Mouse (Mus musculus) heart, adult 2 months (tissue): ENCODE measurements around the gene Golph3. TPM values are rescaled to one million over a fixed set of nuclear protein-coding genes. Genes with fewer than 3 reads are reported as not detected.

Source experiments
- DNase-seq, 2 experiments: peaks; one replicate each; pipeline ENCODE4 v3.0.0; 2021
- H3K27ac ChIP-seq: fragments of 200-600 bp; 2 replicates; pipeline ENCODE4 v1.8.1; 2022
- H3K27me3 ChIP-seq: fragments of 200-500 bp; 2 replicates; pipeline ENCODE4 v1.6.1; 2012; ENCODE audit warnings: mild to moderate bottlenecking, low read length, inconsistent platforms, mixed read lengths; ENCODE audit not compliant: control insufficient read depth, insufficient read depth
- H3K36me3 ChIP-seq: fragments of 200-500 bp; 2 replicates; pipeline ENCODE4 v1.6.1; 2012; ENCODE audit warnings: low read length, inconsistent platforms; ENCODE audit not compliant: control insufficient read depth, insufficient read depth
- H3K4me1 ChIP-seq: fragments of 200-500 bp; 2 replicates; pipeline ENCODE4 v1.6.1; 2011; ENCODE audit warnings: low read length; ENCODE audit not compliant: control insufficient read depth, insufficient read depth
- H3K4me3 ChIP-seq: fragments of 200-600 bp; 2 replicates; pipeline ENCODE4 v1.8.1; 2022
- H3K79me2 ChIP-seq: fragments of 200-500 bp; replicated peaks from 2 replicates; pipeline ENCODE4 v1.6.1; 2012; ENCODE audit warnings: mild to moderate bottlenecking, inconsistent platforms, low read length, moderate library complexity, mixed read lengths; ENCODE audit not compliant: control insufficient read depth, insufficient read depth
- H3K9ac ChIP-seq: fragments of 200-500 bp; 2 replicates; pipeline ENCODE4 v1.6.1; 2012; ENCODE audit warnings: low read depth, mild to moderate bottlenecking, control low read depth, inconsistent platforms, low read length, mixed read lengths
- CTCF ChIP-seq: fragments of 200-600 bp; IDR thresholded peaks from 2 replicates; pipeline ENCODE4 v1.8.1; 2022; ENCODE audit warnings: antibody characterized with exemption, mild to moderate bottlenecking, moderate library complexity
- EP300 ChIP-seq: fragments of 200-500 bp; IDR thresholded peaks from 2 replicates; pipeline ENCODE4 v1.6.1; 2011; ENCODE audit warnings: low read depth, low read length, control low read depth; ENCODE audit not compliant: insufficient read depth
- POLR2A ChIP-seq: fragments of 200-500 bp; IDR thresholded peaks from 2 replicates; pipeline ENCODE4 v1.6.1; 2011; ENCODE audit warnings: mild to moderate bottlenecking, low read depth, low read length, control low read depth; ENCODE audit not compliant: insufficient read depth
- WGBS: fragments of 180-500 bp; shearing (Covaris S2); methylation state at CpG from one replicate; pipeline ENCODE4 v1.1.7; 2018; 5-methylcytosine and 5-hydroxymethylcytosine counted together
- intact Hi-C: fragments of 180-260 bp; cut with DNase I; formaldehyde crosslinking; loops from one replicate; pipeline ENCODE4 v1.15.1; 2025
- polyA plus RNA-seq: library from polyadenylated mRNA; depleted of rRNA; stranded (reverse); fragments of >200 nt; gene quantifications from 2 replicates; pipeline ENCODE4 v1.2.3, GENCODE M21; 2012; rRNA removed
- total RNA-seq, 2 experiments: library from RNA; stranded (reverse); gene quantifications; 2 replicates each; pipeline ENCODE4 v1.2.3; 2021

Gene Golph3
- total and polyA plus RNA-seq, 3 experiments, result 48.5 to 88.3 (median 84.4) TPM

GRCm38 (mm10) chr15:12388726-12389489, 67.7 kb downstream of the Golph3 start:
- 90% methylated on average over 15 of the region's 15 CpGs for WGBS
- no peak overlapping the region for H3K9ac ChIP-seq
- H3K79me2 ChIP-seq, result no peaks in the 10 kb centered on the region
- H3K27ac ChIP-seq, result no peak overlapping the region
- H3K4me3 ChIP-seq, result no peak overlapping the region
- no peak for TF ChIP-seq CTCF
- no peak for TF ChIP-seq EP300
- no peak for TF ChIP-seq POLR2A
- no peaks in the 10 kb centered on the region for H3K4me1 ChIP-seq
- DNase-seq, result no peak
- H3K27me3 ChIP-seq, result no peaks in the 10 kb centered on the region
- intact Hi-C loops, result no loop called here
- no peaks in the 10 kb centered on the region for H3K36me3 ChIP-seq

DNA sequence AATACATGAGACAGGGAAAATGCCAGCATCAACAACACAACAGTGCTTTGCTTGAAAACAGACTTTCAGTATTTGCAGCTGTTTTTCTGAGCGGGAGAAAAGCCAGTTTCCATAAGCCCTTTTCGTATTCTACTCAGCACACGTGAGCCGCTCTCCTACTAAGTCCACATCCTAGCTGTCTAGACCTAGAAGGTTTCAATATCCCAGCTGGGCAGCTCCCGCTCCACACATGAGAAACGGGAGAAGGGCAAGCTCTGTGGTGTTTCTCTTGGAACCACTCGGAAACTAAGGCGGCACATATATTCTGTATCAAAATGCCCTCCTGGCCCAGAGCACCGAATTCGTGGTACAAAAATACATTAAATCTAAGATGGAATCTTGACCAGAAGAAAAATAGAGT, 73.5 kb downstream of the Golph3 start:
- TF ChIP-seq CTCF (no peak), POLR2A (no peak), EP300 (no peak)
- Histone ChIP-seq H3K27me3 (no peaks in the 10 kb centered on the region), H3K36me3 (no peaks in the 10 kb centered on the region), H3K4me1 (no peaks in the 10 kb centered on the region), H3K9ac (no peak overlapping the region), H3K4me3 (no peak overlapping the region), H3K27ac (no peak overlapping the region), H3K79me2 (no peaks in the 10 kb centered on the region)
- intact Hi-C loops, result no loop called here
- DNase-seq, result no peak
- 91% methylated on average over 10 of the region's 10 CpGs for WGBS

- intact Hi-C loops, result no loop called here
- no peak for TF ChIP-seq CTCF
- TF ChIP-seq EP300, result no peak
- no peak for TF ChIP-seq POLR2A
- no peaks in the 10 kb centered on the region for H3K27me3 ChIP-seq
- no peaks in the 10 kb centered on the region; the same call in 1 of the 2 replicates for H3K36me3 ChIP-seq
- WGBS, result 75% methylated on average over 6 of the region's 6 CpGs
- H3K4me1 ChIP-seq, result no peaks in the 10 kb centered on the region
- no peak overlapping the region for H3K9ac ChIP-seq
- H3K79me2 ChIP-seq, result no peaks in the 10 kb centered on the region
- no peak for DNase-seq
- H3K4me3 ChIP-seq, result no peak overlapping the region
- no peak overlapping the region for H3K27ac ChIP-seq
These were observed 75.8 kb downstream of the Golph3 start for GRCm38 (mm10) chr15:12397032-12397431.

Other genes starting within 250 kb of the Golph3 start
- 10 to 100 TPM; 76.8 to 79.8 TPM for gene Zfr, start 203.6 kb upstream of the Golph3 start, total RNA-seq
- 77.8 and 93.2 TPM in 2 replicates for gene Zfr, start 203.6 kb upstream of the Golph3 start, polyA plus RNA-seq
- gene Mtmr12, start 116.4 kb upstream of the Golph3 start, total RNA-seq, result 1 to 10 TPM; 8.8 to 9.2 TPM
- gene Mtmr12, start 116.4 kb upstream of the Golph3 start, polyA plus RNA-seq, result 7.4 and 9.7 TPM in 2 replicates
- gene 1810049J17Rik, start 449 bp downstream of the Golph3 start, total RNA-seq, result not detected
- not detected in 2 replicates for gene 1810049J17Rik, start 449 bp downstream of the Golph3 start, polyA plus RNA-seq